Mouse (Mus musculus) bone marrow macrophage, adult 2 months (primary cell): ENCODE results near the gene Bub1b.

Experiments
- CTCF ChIP-seq: IDR thresholded peaks from 2 replicates; pipeline ENCODE4 v1.5.1; 2012; ENCODE audit warnings: low read depth, mild to moderate bottlenecking, low read length, moderate library complexity
- POLR2A ChIP-seq: IDR thresholded peaks from 2 replicates; pipeline ENCODE4 v1.6.1; 2012; ENCODE audit warnings: mild to moderate bottlenecking, low read depth, low read length, borderline replicate concordance

DNA sequence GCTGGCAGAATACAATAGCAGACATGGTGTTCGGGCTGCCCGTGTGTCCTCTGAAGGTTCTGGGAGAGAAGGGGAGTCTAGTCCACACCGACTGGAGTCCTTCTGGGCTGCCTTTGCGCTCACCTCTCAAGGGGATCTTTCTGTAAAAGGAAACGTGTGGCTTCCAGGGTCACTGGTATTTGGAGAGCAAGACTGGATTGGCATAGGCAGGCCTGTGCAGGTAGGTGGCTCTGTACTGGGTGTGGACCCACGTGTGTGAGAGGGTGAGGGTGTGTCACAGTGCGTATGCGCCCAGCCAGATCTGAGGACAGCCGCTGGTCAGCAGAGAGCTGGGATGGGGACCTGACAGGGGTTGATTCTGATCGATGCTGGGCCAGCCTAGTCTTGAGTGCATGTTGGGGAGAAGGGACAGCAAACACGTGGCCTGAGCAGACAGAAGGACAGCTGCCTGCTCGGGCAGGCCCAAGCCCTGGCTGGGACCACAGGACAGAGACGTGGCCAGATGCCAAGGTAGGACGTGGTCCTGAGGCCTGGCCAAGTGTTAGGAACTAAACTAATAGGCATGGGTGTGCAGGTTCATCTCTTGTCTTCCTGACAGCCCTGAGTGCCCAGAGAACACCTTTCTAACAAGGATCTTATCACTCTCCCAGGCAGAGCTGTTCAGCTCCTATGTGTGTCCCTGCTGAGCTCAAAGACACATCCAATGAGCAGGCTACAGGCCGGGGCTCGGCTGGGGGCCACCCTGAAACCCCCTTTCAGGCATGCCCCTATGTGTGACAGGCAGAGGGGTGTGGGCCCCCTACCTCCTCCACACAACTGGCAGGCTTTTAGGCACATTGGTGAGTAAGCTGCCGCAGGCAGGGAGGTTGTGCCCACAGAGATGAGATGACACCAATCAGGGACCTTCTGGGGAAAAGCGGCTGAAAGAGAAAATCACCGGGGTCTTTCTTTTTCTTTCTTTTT lies 66.1 kb downstream of the Bub1b start:
- TF ChIP-seq POLR2A (no peak), CTCF (no peak)
